Mouse (Mus musculus) erythroblast, embryonic 14.5 days (primary cell): ENCODE results near the gene Slc46a1.

ENCODE experiments used
- GATA1 ChIP-seq: IDR thresholded peaks from 2 replicates; pipeline ENCODE4 v1.6.1; 2012; ENCODE audit warnings: low read length, inconsistent platforms, mixed read lengths
- TAL1 ChIP-seq: IDR thresholded peaks from 3 replicates; pipeline ENCODE4 v1.6.1; 2012; ENCODE audit warnings: low read length, inconsistent platforms, mixed read lengths

- TF ChIP-seq TAL1 (no peak), GATA1 (no peak)
Observed at GRCm38 (mm10) chr11:78463286-78464036, 2.0 kb upstream of the Slc46a1 start.
